1 mouse cellular context compared by ENCODE assay signal in genomic region chr17:35185639-35186611, GRCm38 (mm10).
TF ChIP-seq lines count a peak whose summit lies in the region.

No protein-coding gene starts in this region.

TF ChIP-seq in MEL, 35 proteins besides CTCF, POLR2A, EP300 and RAD21:
- TF ChIP-seq CHD1 (IDR thresholded peaks at IDR 0.05; ENCODE audit: low read depth, low read length) (no peak), MXI1 (IDR thresholded peaks at IDR 0.05; ENCODE audit: low read depth, low read length) (peak; percentile 64; the same call in 1 of the 2 replicates), NRF1 (IDR thresholded peaks at IDR 0.05; ENCODE audit: insufficient read depth, low read depth, low read length, poor library complexity, severe bottlenecking) (no peak), SMC3 (IDR thresholded peaks at IDR 0.05; ENCODE audit: low read depth, low read length) (0 out of 2 replicates have a peak, but pooled peaks have one; percentile 12), TCF12 (IDR thresholded peaks at IDR 0.05; ENCODE audit: low read depth, low read length) (0 out of 2 replicates have a peak, but pooled peaks have one; percentile 37), TAL1 (IDR thresholded peaks at IDR 0.05; ENCODE audit: low read length) (peak; percentile 24; the same call in 1 of the 2 replicates), ZNF384 (IDR thresholded peaks at IDR 0.05; ENCODE audit: low read depth, low read length) (0 out of 2 replicates have a peak, but pooled peaks have one; percentile 11), JUND (IDR thresholded peaks at IDR 0.05; ENCODE audit: low read depth, low read length) (no peak), MAFK (IDR thresholded peaks at IDR 0.05; ENCODE audit: borderline replicate concordance, low read depth, low read length) (0 out of 2 replicates have a peak, but pooled peaks have one; percentile 37), GATA1 (IDR thresholded peaks at IDR 0.05; ENCODE audit: low read depth, low read length) (0 out of 2 replicates have a peak, but pooled peaks have one; percentile 2), KAT2A (conservative IDR thresholded peaks at IDR 0.05; ENCODE audit: low read depth, low read length) (no peak), TBP (IDR thresholded peaks at IDR 0.05; ENCODE audit: low read depth, low read length) (peak; percentile 83), NELFE (IDR thresholded peaks at IDR 0.05; ENCODE audit: low read depth, low read length) (peak; percentile 47; the same call in 1 of the 2 replicates), MYC (IDR thresholded peaks at IDR 0.05; ENCODE audit: low read depth, low read length) (peak; percentile 88), USF2 (IDR thresholded peaks at IDR 0.05; ENCODE audit: borderline replicate concordance in 1 of 2, insufficient read depth in 1 of 2, low read depth in 1 of 2, low read length in 2 of 2) (no peak), ELF1 (IDR thresholded peaks at IDR 0.05; ENCODE audit: low read depth, low read length) (peak; percentile 76), GABPA (IDR thresholded peaks at IDR 0.05; ENCODE audit: low read depth, low read length) (no peak), ZKSCAN1 (IDR thresholded peaks at IDR 0.05; ENCODE audit: low read depth, low read length) (no peak), MAZ (IDR thresholded peaks at IDR 0.05; ENCODE audit: low read depth, low read length) (no peak), MEF2A (IDR thresholded peaks at IDR 0.05; ENCODE audit: extremely low read depth, insufficient replicate concordance, low read depth, low read length, poor library complexity, severe bottlenecking) (no peak), ZC3H11A (IDR thresholded peaks at IDR 0.05; ENCODE audit: low read depth, low read length) (no peak), SIN3A (IDR thresholded peaks at IDR 0.05; ENCODE audit: low read length) (peak; percentile 81; the same call in 1 of the 2 replicates), MYB (IDR thresholded peaks at IDR 0.05; ENCODE audit: low read depth, low read length) (peak; percentile 67; the same call in 1 of the 2 replicates), USF1 (IDR thresholded peaks at IDR 0.05; ENCODE audit: low read depth, low read length) (peak; percentile 70), ETS1 (IDR thresholded peaks at IDR 0.05; ENCODE audit: low read depth, low read length) (peak; percentile 61; the same call in 1 of the 2 replicates), POLR2AphosphoS2 (IDR thresholded peaks at IDR 0.05; ENCODE audit: low read length) (no peak), UBTF (IDR thresholded peaks at IDR 0.05; ENCODE audit: borderline replicate concordance, insufficient read depth, low read depth, low read length) (no peak), POLR2AphosphoS5 (IDR thresholded peaks at IDR 0.05; ENCODE audit: borderline replicate concordance, low read depth, low read length) (no peak), ZMIZ1 (IDR thresholded peaks at IDR 0.05; ENCODE audit: low read depth, low read length) (no peak), HCFC1 (IDR thresholded peaks at IDR 0.05; ENCODE audit: low read depth, low read length) (peak; percentile 47; the same call in 1 of the 2 replicates), RCOR1 (IDR thresholded peaks at IDR 0.05; ENCODE audit: low read depth, low read length) (no peak), MAX (IDR thresholded peaks at IDR 0.05; ENCODE audit: low read length) (peak; percentile 73; the same call in 1 of the 2 replicates), CHD2 (IDR thresholded peaks at IDR 0.05; ENCODE audit: low read length) (no peak), BHLHE40 (IDR thresholded peaks at IDR 0.05; ENCODE audit: borderline replicate concordance, low read depth, low read length) (peak; percentile 75; the same call in 1 of the 2 replicates), E2F4 (IDR thresholded peaks at IDR 0.05; ENCODE audit: borderline replicate concordance, low read depth, low read length) (no peak)
